ENCODE assay signal across 21 mouse cellular contexts in the genomic region with DNA sequence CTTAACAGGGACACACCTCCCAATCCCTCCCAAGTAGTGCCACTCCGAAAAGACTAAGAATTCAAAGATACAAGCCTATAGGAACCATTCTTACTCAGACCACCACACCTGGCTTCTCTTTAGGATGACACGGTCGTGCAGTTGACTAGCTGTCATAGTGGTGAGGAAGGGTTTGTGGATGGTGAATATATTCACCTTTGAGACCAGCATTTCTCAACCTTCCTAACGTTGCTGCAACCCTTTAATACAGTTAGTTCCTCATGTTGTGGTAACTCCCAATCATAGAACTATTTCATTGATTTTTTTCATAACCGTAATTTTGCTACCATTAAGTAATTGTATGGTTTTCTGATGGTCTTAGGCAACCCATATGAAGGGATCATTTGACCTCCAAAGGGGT. TPM values are rescaled to one million over a fixed set of nuclear protein-coding genes. Genes with fewer than 3 reads are reported as not detected.
A peak's percentile ranks its signal among the peaks of the same experiment; 100 is the strongest.
DNase-seq lines count a peak whose midpoint lies in the region; ATAC-seq and TF ChIP-seq lines count a peak whose summit lies in the region.
"Had no signal": no experiment of that assay in that cellular context is flagged by ENCODE, and none has a peak within 500 bp of the region (broad histone marks: within the 10 kb centered on the region; RNA-seq: fewer than 3 reads in every experiment).

No protein-coding gene starts in this region.

- DNase-seq in left cerebral cortex, adult 2 months (ENCODE audit: extremely low spot score in 1 of 2, low spot score in 2 of 2), result no peak
- no peak for DNase-seq in left cerebral cortex, postnatal 14 days (ENCODE audit: low spot score in 2 of 2)
- no peak for DNase-seq in spleen, adult 2 months (ENCODE audit: low read depth in 1 of 2, low spot score in 2 of 2)
- no peak for DNase-seq in spleen, postnatal 4 days (ENCODE audit: low spot score in 2 of 2)
- no peak for DNase-seq in testis, postnatal 14 days (ENCODE audit: low spot score)
- DNase-seq in retina, embryonic 14.5 days (ENCODE audit: low spot score), result no peak
- DNase-seq: adrenal gland, adult 2 months; adrenal gland, postnatal 36 days; cerebellum, adult 11-12 months; cerebellum, adult 9-10 months; cerebellum, postnatal 25 days; gastrocnemius, postnatal 10 days; heart, adult 2 months; heart, postnatal 14 days had no signal

- TF ChIP-seq POLR2A in spleen, adult 2 months (IDR thresholded peaks at IDR 0.05; ENCODE audit: low read depth, low read length), result no peak

- no peaks in the 10 kb centered on the region for H3K79me2 ChIP-seq in macrophage (ENCODE audit: inconsistent target)

- WGBS in spleen, adult 2 months, result 84% methylated on average over 5 of the region's 5 CpGs
- 35% methylated on average over 5 of the region's 5 CpGs for WGBS in macrophage (ENCODE audit: missing documents)

- H3K4me1 ChIP-seq in spleen, adult 2 months (ENCODE audit: control insufficient read depth, insufficient read depth, insufficient read length), result peaks cover 10% of the 10 kb centered on the region

- TF ChIP-seq CTCF in left cerebral cortex, adult 2 months (IDR thresholded peaks at IDR 0.05), result no peak
- TF ChIP-seq CTCF in spleen, adult 2 months (IDR thresholded peaks at IDR 0.05; ENCODE audit: extremely low read depth, insufficient read depth, insufficient read length, insufficient replicate concordance), result no peak

- no peaks in the 10 kb centered on the region for H3K36me3 ChIP-seq in spleen, adult 2 months (ENCODE audit: control insufficient read depth, insufficient read depth, low read length)
- no peaks in the 10 kb centered on the region for H3K36me3 ChIP-seq in macrophage (ENCODE audit: inconsistent target)
- H3K36me3 ChIP-seq: embryonic facial prominence, embryonic 12.5 days; forebrain, embryonic 15.5 days; heart, embryonic 15.5 days had no signal

- H3K4me3 ChIP-seq in left cerebral cortex, adult 2 months, result no peak overlapping the region
- H3K4me3 ChIP-seq in spleen, adult 2 months (ENCODE audit: extremely low read depth, insufficient read depth, insufficient read length), result no peak overlapping the region
- H3K4me3 ChIP-seq in macrophage (ENCODE audit: inconsistent target), result no peak overlapping the region
- H3K4me3 ChIP-seq: embryonic facial prominence, embryonic 12.5 days; forebrain, embryonic 15.5 days; heart, adult 2 months; heart, embryonic 15.5 days had no signal

- peak; percentile 13; the same call in 1 of the 2 replicates for ATAC-seq in neutrophil, adult 5-6 weeks (ENCODE audit: extremely low read depth, insufficient number of reproducible peaks, low FRiP score, poor library complexity, severe bottlenecking)
- ATAC-seq: forebrain, embryonic 15.5 days had no signal

- H3K27ac ChIP-seq in left cerebral cortex, adult 2 months, result 0 out of 2 replicates have a peak overlapping the region, but pooled peaks have one; percentile 11
- H3K27ac ChIP-seq in spleen, adult 2 months (ENCODE audit: insufficient read depth, low read length), result peak overlapping the region; percentile 72; the same call in 1 of the 2 replicates
- H3K27ac ChIP-seq in macrophage, result peak overlapping the region; percentile 48
- H3K27ac ChIP-seq: embryonic facial prominence, embryonic 12.5 days; forebrain, embryonic 15.5 days; heart, adult 2 months; heart, embryonic 15.5 days; hindbrain, embryonic 14.5 days had no signal

- intact Hi-C loops in left cerebral cortex, adult 2 months (cut with DNase I), result no loop called here
- intact Hi-C loops in left cerebral cortex, postnatal 14 days (cut with DNase I), result no loop called here

- H3K27me3 ChIP-seq in spleen, adult 2 months (ENCODE audit: control insufficient read depth, insufficient read depth, low read length), result no peaks in the 10 kb centered on the region
- H3K27me3 ChIP-seq: embryonic facial prominence, embryonic 12.5 days; forebrain, embryonic 15.5 days; heart, embryonic 15.5 days had no signal

RNA-seq across cellular contexts. Expression of gene Cmtm7, which starts 5.5 kb away (rescaled TPM):
- 1 to 10 TPM; 3.7 to 4.8 TPM for total RNA-seq in left cerebral cortex, adult 2 months (2021)
- total RNA-seq in left cerebral cortex, postnatal 14 days (2021), result 1 to 10 TPM; 5.1 to 5.9 TPM
- 237 and 317 TPM in 2 replicates for polyA plus RNA-seq in spleen, adult 2 months (2012; rRNA removed)
- total RNA-seq in macrophage (2018; cell fraction: chromatin; rRNA removed), result 10 to 100 TPM; 17.7 to 97.1 (median 67.8) TPM
- 100 to 1,000 TPM in 9 of 26 experiments, 10 to 100 TPM in 17; 58.3 to 114 (median 93.6) TPM for total RNA-seq in macrophage (2018; cell fraction: cytosol; rRNA removed)
- 100 to 1,000 TPM in 1 of 26 experiments, 10 to 100 TPM in 25; 36.9 to 101 (median 68.6) TPM for total RNA-seq in macrophage (2018; cell fraction: nucleus; rRNA removed)
- 47.8 to 121 TPM (median 101 TPM) in 3 replicates for polyA plus RNA-seq in macrophage (2018)
- total RNA-seq in neutrophil, adult 5-6 weeks (2017), result 130 and 159 TPM in 2 replicates

RNA-seq across cellular contexts. Expression of gene Cmtm6, which starts 56.2 kb away (rescaled TPM):
- total RNA-seq in left cerebral cortex, adult 2 months (2021), result 10 to 100 TPM; 19.8 to 22.4 TPM
- total RNA-seq in left cerebral cortex, postnatal 14 days (2021), result 10 to 100 TPM; 24.8 to 25.1 TPM
- 36.7 and 38.5 TPM in 2 replicates for polyA plus RNA-seq in spleen, adult 2 months (2012; rRNA removed)
- total RNA-seq in macrophage (2018; cell fraction: chromatin; rRNA removed), result 10 to 100 TPM in 25 of 26 experiments, 1 to 10 TPM in 1; 9.5 to 94.2 (median 29.7) TPM
- total RNA-seq in macrophage (2018; cell fraction: cytosol; rRNA removed), result 100 to 1,000 TPM in 12 of 26 experiments, 10 to 100 TPM in 14; 60.7 to 138 (median 99.6) TPM
- total RNA-seq in macrophage (2018; cell fraction: nucleus; rRNA removed), result 100 to 1,000 TPM in 10 of 26 experiments, 10 to 100 TPM in 16; 54.2 to 141 (median 94.4) TPM
- polyA plus RNA-seq in macrophage (2018), result 61.4 to 121 TPM (median 79.5 TPM) in 3 replicates
- total RNA-seq in neutrophil, adult 5-6 weeks (2017), result 301 and 316 TPM in 2 replicates

RNA-seq across cellular contexts. Expression of gene Cmtm8, which starts 56.8 kb away (rescaled TPM):
- total RNA-seq in left cerebral cortex, adult 2 months (2021), result 1 to 10 TPM; 1.6 to 1.8 TPM
- 1 to 10 TPM; 1.6 to 2.3 TPM for total RNA-seq in left cerebral cortex, postnatal 14 days (2021)
- 5.8 and 7.9 TPM in 2 replicates for polyA plus RNA-seq in spleen, adult 2 months (2012; rRNA removed)
- total RNA-seq in macrophage (2018; cell fraction: chromatin; rRNA removed), result 1 to 10 TPM in 9 of 26 experiments, under 1 TPM in 6, not detected in 11; 0.28 to 4.1 (median 1.2) TPM
- 1 to 10 TPM in 13 of 26 experiments, under 1 TPM in 13; 0.23 to 2.6 (median 1.1) TPM for total RNA-seq in macrophage (2018; cell fraction: cytosol; rRNA removed)
- total RNA-seq in macrophage (2018; cell fraction: nucleus; rRNA removed), result 1 to 10 TPM in 8 of 26 experiments, under 1 TPM in 11, not detected in 7; 0.25 to 3.0 (median 0.84) TPM
- polyA plus RNA-seq in macrophage (2018), result 0.99 to 2.2 TPM (median 1.2 TPM) in 3 replicates
- 2.1 and 3.3 TPM in 2 replicates for total RNA-seq in neutrophil, adult 5-6 weeks (2017)
- polyA plus RNA-seq: C2C12 had no signal

Comparison
In these comparisons a context has a peak if more than half of its experiments do, and no peak if none do; other contexts are left out.
1. H3K27ac ChIP-seq: peak in every context shown above with its lines; median percentile 72 in spleen, adult 2 months; 48 in macrophage; 11 in left cerebral cortex, adult 2 months.
2. RNA of gene Cmtm7, which starts 5.5 kb away (total RNA-seq): 130 to 159 TPM in neutrophil, adult 5-6 weeks; 5.1 to 5.9 TPM in left cerebral cortex, postnatal 14 days and 3.7 to 4.8 TPM in left cerebral cortex, adult 2 months; every median in the first group is over 10 times any median in the second.
3. RNA of gene Cmtm6, which starts 56.2 kb away (total RNA-seq): 301 to 316 TPM in neutrophil, adult 5-6 weeks; 24.8 to 25.1 TPM in left cerebral cortex, postnatal 14 days and 19.8 to 22.4 TPM in left cerebral cortex, adult 2 months; every median in the first group is over 10 times any median in the second.